Mouse (Mus musculus) cerebellum, postnatal 36 days (tissue): Measurements from ENCODE around the gene Prune1.
A peak's percentile ranks its signal among the peaks of the same experiment; 100 is the strongest.
"Not testable (repeated sequence)": the region's sequence is repeated elsewhere in the genome, so short reads cannot be mapped to it uniquely, and the experiment has no call there.

ENCODE experiments used
- DNase-seq, 2 experiments: peaks; one replicate each; pipeline ENCODE4 v3.0.0; 2021 to 2022; ENCODE audit warnings: mixed read lengths in 2 of 2

The Prune1 gene

DNA sequence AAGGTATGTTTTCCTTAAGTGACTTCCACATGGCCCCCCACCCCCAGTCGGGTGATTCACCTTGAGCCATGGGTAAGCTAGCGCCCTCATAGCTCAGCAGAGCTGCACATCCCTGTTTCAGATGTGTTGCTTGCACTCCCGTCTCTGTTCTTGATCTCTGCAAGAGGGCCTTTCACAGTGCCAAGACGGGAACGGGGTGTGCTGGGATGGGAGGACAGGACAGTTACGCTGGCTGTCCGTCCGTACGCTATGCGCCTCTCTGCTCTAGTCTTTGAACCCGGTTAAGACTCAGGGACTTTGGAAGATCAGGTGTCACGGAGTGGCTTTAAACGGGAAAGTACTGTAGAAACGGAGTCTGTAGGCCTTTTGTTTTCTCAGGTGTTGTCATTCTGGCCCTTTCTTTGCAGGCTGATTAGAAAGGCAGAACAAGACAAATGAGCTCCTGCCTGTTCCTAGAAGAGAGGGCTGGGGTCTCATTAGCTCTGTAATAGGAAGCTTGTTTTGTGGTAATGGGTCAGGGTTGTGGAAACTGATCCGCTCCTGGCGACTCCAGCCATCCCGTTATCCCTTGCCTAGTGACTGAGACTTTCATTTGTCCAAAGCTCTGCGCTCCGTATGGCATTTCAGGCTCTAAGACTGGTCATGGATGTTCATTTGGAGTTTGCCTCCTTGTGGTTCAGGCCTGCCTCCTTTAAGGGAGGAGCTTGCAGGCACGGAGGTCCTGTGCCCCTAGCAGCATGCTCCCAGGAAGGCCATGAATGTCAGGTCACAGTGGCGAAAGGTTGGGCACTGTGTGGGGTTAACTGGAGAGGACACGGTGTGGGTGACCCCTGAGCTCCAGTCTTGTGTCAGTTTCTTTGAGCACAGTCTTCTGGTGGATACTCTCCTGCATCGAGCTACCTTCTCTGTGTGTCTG, 46.2 kb downstream of the Prune1 start:
- DNase-seq, result no peak

DNA sequence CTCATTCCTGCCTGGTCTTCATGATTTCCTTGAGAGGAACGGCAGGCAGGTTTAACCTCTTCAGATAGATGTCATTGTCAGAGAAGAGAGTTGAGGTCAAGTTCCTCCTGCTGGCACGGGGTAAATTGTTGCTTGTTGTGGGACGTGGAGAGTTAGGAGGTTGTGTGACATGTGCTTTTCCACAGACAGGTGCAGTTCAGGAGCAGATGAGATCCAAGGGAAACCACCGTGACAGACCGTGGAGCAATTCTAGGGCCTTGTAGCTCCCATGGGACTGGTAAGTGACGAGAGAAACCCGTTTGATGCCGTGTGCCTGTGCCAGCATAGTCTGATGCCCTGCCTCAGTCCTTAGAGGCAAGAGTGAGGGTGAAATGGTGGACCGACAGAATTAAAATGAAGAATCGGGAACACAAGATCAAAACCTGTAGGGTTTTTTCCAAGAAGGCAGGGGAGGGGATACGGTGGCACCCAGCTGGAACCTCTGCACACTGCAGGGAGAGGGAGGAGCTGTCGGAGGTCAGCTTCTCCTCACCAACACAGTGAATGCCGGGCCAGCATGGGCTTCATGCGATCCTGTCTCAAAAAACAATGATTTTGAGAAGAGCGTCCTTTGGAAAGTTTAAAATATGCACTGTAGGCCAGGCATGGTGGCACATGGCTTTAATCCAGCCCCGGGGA, 48.4 kb downstream of the Prune1 start:
- no peak for DNase-seq

DNA sequence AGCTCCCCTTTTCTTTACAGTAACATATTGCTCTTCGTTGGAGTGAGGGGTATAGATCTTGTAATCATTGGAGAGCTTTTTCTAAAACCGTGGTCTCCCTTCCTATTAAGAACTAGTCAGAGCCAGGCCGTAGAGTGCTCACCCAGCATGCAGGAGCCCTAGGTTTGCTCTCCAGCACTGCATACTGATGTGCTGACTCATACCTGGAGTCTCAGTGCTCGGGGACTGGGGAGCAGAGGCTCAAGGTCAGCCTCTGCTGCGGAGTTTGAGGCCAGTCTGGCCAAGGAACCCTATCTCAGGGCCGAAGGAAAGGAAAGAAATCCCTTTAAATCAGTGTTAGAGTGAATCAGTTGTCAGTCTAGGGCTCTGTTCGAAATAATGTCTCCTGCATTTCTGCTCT, 49.1 kb downstream of the Prune1 start:
- DNase-seq, result no peak

DNA sequence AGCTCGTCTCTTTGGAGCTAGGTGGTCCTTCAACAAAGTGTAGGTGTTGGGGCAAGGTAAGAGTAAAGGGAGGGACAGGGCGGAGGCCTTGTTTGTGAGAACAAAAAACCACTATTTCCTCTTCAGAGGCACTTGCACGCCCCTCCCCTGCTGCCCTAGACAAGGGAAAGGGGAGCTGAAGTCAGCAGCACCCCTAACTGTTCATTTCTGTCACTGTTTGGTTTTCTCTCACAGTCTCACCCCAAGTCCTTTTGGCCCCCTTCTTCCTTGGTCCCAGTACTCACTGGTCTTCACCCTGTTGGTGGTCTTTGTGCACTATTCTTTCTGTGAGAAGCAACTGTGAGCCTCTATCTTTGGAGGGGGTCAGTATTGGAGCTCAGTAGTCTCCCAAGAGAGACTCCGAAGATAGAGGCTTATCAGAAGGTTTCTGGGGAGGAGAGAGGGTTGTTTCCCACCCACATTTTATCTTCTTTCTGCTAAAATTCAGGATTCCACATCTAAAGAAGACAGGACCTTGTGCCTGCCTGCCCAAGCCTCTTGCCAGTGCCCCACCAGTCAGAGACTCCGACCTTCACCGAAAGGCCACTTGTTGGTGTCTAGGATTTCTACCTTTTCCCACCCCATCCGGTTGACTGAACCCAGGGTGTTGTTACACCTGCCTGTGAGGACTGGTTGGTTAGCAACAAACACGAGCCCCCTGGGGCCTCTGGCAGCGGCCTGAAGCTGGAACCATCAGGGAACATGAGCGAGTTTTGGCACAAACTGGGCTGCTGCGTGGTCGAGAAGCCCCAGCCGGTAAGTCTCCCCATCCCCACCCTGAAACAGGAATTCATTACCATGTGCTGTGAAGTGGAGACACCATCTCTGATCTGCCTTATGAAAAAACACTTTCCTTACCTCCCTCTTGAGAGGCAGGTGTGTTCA, 50.3 kb downstream of the Prune1 start, which contains the start of gene Mllt11:
Gene Mllt11 (minus strand): TSS at position 874 of the 924 bp plus-strand sequence.
- DNase-seq, result no peak

DNA sequence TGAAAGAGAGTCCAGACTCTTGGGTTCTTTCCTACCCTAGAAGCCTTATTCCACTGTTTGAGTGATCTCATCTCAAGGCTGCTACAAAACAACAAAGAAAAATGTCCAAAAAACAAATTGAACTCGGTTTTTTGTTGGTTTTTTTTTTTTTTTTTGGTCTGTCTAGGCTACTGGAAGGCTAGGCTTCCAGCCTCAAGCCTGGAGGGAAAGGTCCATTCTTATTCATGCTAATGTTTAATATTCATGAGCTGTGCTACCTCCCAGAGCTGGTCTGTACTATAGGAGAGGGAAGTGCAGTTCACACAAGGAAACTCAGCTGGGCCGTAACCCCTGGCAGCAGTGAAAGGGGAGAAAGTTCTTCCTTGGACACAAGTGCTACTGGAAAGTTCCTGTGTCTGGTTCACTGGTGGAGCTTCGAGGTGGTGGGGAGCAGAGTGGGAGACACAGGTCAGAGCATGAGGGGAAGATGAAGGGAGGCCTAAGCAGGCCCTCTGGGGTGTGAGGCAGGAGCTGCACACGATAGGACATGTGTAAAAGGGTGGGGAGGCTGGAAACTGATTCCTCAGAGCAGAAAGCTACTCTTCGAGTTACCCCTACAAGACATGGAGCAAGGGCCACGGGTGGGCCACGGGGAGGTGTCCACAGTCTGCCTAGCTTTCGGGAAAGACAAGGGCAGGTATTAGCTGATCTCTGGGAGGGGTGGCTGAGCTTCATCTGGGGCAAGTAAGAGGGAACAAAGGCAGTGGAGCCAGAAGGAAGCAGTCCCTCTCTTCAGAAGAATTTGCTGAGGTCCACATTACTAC, 51.2 kb downstream of the Prune1 start:
- DNase-seq, result no peak

DNA sequence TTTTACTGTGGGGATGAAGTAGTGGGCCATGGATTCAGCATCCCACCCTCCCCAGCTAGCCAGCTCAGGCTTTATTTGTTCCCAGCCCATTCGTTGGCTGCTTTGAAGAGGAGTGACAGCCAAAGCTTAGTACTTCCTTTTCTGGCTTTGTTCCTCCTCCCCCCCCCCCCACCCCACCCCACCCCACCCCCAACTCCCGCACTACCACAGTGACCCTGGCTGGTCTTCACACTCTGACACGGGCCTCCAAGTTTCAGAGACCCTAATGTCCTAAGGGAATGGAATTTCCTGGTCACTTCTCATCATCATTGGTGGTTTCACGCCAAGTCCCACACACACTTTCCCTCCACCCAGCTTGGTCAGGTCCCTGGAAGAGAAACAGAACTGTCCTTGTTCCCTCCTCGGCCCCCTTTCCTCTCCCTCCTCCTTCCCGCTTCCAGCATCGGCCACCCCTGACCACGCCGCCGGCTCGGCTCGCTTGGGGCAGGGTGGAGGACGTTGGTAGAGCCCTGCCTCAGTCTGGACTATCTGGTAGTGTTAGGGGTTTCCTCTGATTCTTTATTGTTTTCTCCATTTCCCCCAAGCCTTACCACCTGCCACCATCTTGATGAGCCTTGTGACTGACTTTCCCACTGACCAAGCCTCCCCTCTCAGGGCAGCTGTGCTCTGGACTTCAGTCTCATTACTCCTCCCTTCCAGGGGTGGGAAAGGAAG, 51.9 kb downstream of the Prune1 start:
- DNase-seq, result no peak

DNA sequence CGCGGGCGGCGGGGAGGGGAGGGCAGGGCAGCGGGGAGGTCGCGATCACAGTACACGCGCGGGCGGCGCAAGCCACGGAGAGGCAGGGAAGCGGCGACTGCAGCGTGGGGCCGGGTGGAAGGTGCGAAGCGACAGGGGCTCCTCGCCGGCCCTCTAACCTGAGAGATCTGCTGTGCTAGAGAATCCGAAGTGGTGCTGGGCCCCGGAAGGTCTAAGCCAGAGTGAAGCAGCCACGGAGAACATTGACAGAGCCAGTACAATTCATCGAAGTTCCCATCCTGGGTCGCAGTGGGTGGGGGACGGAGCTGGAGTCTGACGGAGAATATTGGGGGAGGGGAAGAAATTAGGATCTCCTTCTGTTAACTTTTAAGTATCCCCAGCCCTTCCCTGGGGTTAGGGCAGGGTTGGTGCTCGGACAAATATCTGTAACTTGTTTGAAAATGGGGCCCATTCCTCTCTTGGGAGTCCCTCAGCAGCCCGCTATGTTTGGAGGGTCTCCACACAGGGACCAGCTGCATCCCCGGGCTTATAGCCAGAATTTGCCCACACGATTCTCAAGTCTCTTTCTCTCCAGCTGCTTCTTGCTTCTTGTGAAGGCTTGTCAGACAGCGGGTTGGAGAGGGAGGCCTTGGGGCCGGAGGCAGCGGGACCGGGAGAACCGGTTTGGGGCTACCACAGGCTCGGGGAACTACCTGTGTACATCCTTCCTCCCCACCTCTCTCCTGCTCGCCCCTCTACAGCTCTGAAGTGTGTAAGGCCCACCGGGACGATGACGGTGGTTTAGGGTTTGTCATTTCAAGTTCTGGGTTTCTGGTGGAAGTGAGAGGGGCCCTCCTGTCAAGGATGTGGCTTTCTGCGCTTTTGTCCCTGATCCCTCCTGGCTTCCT, 52.7 kb downstream of the Prune1 start:
- DNase-seq, result peak; percentile 40 to 43

DNA sequence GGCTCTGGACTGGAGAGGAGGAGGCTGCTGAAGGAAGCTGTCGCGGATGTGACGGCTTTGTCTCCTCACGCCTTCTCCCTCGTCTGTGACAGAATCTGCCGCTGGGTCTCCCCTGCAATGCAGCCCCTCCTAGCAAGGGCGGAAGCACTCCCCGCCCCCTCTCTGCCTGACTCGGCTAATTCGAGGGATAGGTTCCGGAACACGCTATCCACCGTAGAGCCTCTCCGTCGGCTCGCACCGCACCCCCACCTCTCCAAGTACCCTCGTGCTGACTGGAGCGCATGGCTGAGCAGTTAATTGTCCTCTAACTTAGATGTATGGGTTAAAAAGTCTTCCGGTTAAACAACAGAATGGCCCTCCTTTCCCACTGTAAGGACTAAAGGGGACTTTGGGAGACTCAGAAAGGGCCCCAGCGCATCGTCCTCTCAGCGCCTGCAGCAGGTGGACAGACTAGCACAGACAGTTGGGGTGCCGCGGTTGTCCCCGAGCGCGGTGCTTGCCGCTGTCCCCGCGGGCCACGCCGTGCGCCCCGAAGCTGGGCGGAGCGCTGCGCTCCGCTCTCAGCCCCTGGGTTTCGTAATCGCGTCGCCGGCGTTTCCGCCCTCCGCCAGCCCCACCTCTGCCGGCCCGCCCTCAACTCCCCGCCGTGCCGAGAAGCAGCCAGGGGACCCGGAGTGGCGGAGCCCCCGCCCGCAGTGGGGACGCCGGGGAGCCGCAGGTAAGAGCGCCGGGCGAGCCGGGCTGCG, 53.6 kb downstream of the Prune1 start, which contains the start of gene Cdc42se1:
Gene Cdc42se1 (plus strand): TSS at position 585 of the 746 bp plus-strand sequence.
- DNase-seq, result peak; percentile 82 to 88

DNA sequence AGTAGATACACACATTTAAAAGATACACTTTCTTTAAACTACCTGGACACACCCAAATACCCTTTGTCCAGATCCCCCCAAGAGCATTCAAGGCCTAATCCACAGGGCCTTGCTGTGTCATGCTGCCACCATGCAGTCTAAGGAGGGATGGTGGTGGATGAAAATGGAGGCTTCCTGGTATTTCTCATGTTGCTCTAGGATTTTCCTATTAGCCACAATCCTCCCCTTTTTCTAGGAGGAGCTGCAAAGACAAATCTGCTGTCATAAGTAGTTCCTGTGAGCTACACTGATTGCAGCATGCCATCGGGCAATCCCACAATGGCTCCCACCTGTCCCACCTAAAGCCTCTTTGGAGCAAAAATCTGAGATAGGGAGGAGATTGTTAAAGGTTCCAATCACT, 54.7 kb downstream of the Prune1 start:
- DNase-seq, result no peak

DNA sequence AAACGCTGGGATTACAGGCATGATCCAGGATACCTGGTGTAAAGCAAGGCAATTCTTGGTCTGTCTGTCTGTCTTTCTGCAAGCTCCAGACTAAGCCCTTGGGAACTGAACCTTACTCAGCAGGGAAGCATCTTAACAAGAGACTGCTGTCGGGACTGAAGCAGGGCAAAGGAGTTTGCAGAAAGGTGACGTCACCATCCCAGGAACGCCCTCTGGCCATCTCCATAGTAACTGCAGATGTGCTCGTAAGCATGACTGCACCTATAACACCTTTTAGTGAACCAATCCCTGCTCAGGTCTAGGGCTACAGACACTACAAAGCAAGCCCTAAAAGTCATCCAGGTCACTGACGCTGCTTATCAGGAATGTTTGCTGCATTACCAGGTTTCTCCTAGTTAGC, 57.6 kb downstream of the Prune1 start:
- DNase-seq, result no peak

DNA sequence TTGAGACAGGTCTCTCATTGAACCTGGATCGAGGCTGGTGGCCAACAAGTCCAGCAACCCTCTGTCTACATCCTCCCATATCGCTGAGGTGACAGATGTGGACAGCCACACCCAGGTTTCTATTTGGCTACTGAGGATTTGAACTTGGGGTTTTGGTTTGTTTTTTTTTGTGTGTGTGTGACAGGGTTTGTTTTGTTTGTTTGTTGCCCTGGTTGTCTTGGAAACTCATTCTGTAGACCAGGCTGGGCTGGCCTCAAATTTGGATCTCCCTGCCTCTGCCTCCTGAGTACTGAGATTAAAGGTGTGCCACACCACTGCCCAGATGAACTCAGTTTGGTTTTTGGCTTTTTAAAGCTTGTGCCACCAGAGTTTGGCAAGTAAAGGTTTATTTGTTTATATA, 58.8 kb downstream of the Prune1 start:
- DNase-seq, result no peak

DNA sequence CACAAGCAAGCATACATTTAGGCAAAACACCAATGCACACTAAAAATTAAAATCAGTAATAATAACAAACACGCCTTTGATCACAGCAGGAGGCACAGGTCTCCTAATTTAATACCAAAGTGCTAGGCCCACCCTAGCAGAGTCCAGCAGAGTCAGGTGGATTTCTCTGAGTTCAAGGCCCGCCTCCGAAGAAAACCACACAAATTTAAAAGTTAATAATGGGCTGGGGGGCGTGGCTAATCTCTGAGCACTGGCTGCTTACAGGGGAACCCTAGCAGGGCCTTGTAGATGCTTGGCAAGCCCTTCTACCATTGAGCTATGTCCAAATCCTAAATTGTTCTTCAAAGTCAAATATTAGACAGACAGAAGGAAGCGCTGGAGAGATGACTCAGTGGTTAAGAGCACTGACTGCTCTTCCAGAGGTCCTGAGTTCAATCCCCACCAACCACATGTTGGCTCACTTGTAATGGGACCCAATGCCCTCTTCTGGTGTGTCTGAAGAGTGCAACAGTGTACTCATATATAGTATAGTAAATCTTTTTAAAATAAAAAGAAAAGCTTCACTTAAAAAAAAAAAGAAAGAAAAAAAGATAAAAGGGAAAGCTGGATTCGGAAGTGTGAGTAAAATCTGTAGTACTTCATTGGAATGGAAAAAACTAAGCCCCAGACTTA, 63.3 kb downstream of the Prune1 start:
- no peak for DNase-seq

DNA sequence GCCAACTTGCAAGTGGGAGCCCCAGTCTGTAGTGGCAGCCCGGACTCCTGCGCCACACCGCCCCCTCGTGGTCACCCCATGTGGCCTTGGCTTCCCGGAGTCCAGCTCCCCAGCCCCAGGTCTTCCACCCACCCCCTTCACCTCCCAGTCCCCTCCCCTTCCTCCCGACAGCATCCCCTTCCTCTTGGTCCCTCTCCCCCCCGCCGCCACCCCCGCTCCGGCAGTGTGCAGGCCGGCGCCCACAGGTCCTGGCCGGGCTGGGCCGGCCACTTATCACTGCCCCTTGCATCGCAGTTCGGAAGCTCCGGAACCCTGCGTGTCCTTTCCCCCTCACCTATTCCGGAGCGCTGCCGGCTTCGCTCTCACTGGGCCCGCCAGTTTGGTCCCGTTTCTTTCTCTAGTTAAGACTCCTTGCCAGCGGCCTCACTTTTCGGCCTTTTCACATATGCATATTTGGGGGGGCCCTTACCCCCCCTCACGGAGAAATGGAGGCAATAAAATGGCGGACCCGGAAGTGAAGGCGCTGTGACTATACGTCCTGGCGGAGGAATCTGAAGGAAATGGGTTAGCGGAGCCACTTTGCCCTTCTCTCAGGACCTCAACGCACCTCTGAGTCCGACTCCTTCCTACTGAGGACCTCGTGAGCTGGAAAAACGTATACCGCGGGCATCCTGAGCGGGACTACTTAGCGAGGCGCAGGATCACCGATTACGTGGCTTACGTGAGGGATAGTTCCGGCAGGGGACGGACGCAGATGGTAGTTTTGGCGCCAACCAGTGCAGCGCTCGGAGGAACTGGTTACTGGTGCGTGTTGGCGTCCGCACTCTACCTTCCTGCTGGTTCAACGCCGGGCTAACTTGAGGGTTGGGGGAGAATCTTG, 64.4 kb downstream of the Prune1 start, which contains the start of gene Gabpb2:
Gene Gabpb2 (minus strand): TSS at position 662 of the 880 bp plus-strand sequence.
- peak; percentile 94 to 97 for DNase-seq

DNA sequence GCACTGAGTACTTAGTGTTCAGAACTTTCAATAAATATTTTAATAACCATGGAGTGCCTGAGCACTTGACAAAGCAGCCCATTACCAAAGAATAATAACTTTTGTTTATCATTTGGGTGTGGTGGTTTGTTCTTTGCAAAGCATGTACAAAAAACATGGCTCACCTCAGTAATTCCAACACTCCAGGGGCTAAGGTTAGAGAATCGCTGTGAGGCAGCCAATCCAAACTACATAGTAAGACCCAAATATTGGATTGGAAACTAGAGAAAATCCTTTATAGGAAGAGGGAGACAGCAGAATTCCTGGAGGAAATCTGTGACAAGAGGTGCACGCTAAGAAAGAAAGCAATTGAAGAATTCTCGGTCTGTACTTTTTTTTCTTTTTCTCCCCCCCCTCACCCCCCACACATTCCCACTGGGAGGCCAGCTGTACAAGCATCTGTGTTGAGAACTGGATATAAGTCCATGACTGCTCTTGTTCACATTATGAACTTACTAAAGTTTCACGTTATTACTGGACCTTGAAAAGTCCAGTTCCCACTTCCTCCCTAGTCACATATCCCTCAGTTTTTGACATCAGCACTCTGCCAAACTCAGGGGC, 65.1 kb downstream of the Prune1 start:
- no peak for DNase-seq

DNA sequence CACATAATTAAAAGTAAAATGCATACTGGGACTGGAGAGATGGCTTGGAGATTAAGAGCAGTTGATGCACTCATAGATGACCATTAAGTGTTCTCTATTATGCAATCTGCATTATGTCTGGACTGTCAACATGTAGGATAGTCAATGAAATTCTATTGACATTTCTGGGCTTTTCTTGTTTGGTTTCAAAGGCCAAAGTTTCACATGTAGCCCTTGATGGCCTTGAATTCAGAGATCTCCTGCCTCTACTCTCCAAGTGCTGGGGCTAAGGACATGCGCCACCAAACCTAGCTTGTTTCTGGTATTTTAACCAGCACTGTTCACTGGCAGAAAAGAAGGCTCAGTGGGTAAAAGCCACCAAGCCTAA, 68.3 kb downstream of the Prune1 start:
- no peak for DNase-seq

DNA sequence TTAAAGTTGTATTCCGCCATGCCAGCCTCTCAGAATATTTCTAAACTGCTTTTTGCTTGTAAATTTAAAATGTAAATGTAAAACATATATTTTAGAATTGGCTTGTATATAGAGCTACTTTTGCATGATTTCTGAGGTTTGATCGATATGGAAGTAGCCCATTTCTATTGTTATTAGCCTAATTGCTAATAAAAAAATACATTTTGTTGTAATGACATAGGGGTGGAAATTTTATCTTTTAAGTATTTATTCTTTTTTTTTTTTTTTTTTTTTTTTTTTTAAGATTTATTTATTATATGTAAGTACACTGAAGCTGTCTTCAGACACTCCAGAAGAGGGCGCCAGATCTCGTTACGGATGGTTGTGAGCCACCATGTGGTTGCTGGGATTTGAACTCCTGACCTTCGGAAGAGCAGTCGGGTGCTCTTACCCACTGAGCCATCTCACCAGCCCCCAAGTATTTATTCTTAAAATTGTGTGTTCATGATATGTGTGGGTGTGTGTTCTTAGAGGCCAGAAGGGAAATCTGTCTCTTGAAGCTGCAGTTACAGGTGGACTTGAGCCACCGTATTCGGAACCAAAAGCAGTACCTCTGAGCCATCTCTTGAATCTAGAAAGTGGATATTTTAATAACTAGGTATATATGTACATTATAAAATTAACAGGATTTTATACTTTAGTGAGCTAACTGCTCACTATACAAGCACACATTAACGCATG, 68.8 kb downstream of the Prune1 start:
- not testable (repeated sequence) for DNase-seq

DNA sequence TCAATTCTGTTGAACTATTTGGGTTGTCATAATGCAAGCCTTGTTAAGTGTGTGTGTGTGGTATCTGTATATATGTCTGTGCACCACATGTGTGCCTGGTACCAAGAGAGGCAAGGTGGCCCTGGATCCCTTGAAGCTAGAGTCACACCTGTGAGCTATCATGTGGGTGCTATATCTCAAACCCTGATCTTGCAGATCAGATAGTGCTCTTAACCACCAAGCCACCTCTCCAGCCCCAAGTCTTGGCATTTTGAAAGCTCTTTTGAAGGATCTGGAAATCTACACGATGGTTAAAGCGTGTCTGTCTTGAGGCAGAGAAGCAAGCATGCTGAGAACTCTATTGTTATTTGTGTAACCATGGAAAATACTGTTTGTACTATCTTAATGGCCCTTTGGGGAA, 71.3 kb downstream of the Prune1 start:
- no peak for DNase-seq
